Mouse (Mus musculus): ENCODE measurements around the gene Nnmt. TPM values are rescaled to one million over a fixed set of nuclear protein-coding genes. Genes with fewer than 3 reads are reported as not detected.

Gene Nnmt
- not detected for polyA plus RNA-seq (2017; shearing (Covaris generic))

GRCm38 (mm10) chr9:48604939-48605598 lies at the start of gene Nnmt:
Gene Nnmt, minus strand, starts transcription at chr9:48605153.

Other genes starting within 250 kb of the Nnmt start
- 143 TPM for gene Rexo2, start 124.5 kb downstream of the Nnmt start, polyA plus RNA-seq (2017; shearing (Covaris generic))
- 205 TPM for gene Rbm7, start 109.9 kb downstream of the Nnmt start, polyA plus RNA-seq (2017; shearing (Covaris generic))
- 23.5 TPM for gene Gm5617, start 109.7 kb downstream of the Nnmt start, polyA plus RNA-seq (2017; shearing (Covaris generic))
- gene Zbtb16, start 231.1 kb upstream of the Nnmt start, polyA plus RNA-seq (2017; shearing (Covaris generic)): 0.46 TPM

Data from CD4-positive, CD25-positive, alpha-beta regulatory T cell, adult 9 weeks (primary cell).